Comparison of ENCODE assay signal across 18 mouse cellular contexts in the genomic region with DNA sequence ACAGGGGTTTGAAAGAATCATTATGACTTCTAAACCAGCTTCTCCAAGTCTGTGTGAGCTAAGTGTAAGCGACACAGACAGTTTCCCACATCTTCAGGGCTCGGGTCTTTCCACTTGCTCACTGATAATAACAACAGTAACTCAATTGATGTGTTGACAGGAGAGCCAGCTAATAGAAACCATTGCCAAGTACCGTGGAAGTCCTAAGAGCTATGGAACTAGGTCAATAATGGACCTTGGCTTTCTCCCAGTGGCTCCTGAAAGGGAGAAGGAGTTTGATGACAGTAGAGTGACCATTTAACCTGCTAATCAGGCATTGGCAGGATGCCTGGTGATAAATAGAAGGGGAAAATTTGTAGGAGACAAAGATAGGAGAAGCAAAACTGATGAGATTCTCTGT.
"Had no signal": no experiment of that assay in that cellular context is flagged by ENCODE, and none has a peak within 500 bp of the region (broad histone marks: within the 10 kb centered on the region; RNA-seq: fewer than 3 reads in every experiment).

No protein-coding gene starts in this region.

- ATAC-seq: midbrain, embryonic 16.5 days had no signal

- H3K27me3 ChIP-seq: kidney, embryonic 15.5 days; limb, embryonic 12.5 days; limb, embryonic 15.5 days; liver, embryonic 13.5 days; midbrain, embryonic 12.5 days had no signal

- H3K27ac ChIP-seq: kidney, embryonic 15.5 days; limb, embryonic 12.5 days; limb, embryonic 15.5 days; liver, embryonic 13.5 days; midbrain, embryonic 12.5 days had no signal

- H3K36me3 ChIP-seq: kidney, embryonic 15.5 days; limb, embryonic 12.5 days; limb, embryonic 15.5 days; liver, embryonic 13.5 days; midbrain, embryonic 12.5 days had no signal

- H3K4me1 ChIP-seq: kidney, embryonic 15.5 days; limb, embryonic 12.5 days; limb, embryonic 15.5 days; liver, embryonic 13.5 days; midbrain, embryonic 12.5 days had no signal

- H3K4me3 ChIP-seq: kidney, embryonic 15.5 days; limb, embryonic 12.5 days; limb, embryonic 15.5 days; liver, embryonic 13.5 days; midbrain, embryonic 12.5 days had no signal

- DNase-seq: kidney, adult 11 months; kidney, adult 8-10 months; kidney, postnatal 10 days; kidney, postnatal 36 days; left cerebral cortex, postnatal 4 days; liver, embryonic 13.5 days; lung, adult 2 months; lung, postnatal 14 days; lung, postnatal 4 days; right cerebral cortex, postnatal 25 days; spleen, adult 18-20 months; thymus, adult 18-20 months; thymus, postnatal 36 days had no signal

- H3K9ac ChIP-seq: kidney, embryonic 15.5 days; limb, embryonic 12.5 days; limb, embryonic 15.5 days; liver, embryonic 13.5 days; midbrain, embryonic 12.5 days had no signal

- H3K4me2 ChIP-seq: kidney, embryonic 15.5 days; limb, embryonic 12.5 days; limb, embryonic 15.5 days; liver, embryonic 13.5 days; midbrain, embryonic 12.5 days had no signal

- H3K9me3 ChIP-seq: kidney, embryonic 15.5 days; limb, embryonic 12.5 days; limb, embryonic 15.5 days; liver, embryonic 13.5 days; midbrain, embryonic 12.5 days had no signal
